ENCODE assay signal across 8 mouse cellular contexts in genomic region chr4:87368413-87369160, GRCm38 (mm10).
DNase-seq lines count a peak whose midpoint lies in the region; ATAC-seq lines count a peak whose summit lies in the region.

No protein-coding gene starts in this region.

- H3K4me3 ChIP-seq in embryonic facial prominence, embryonic 12.5 days, result peak overlapping the region; percentile 40
- H3K4me3 ChIP-seq in heart, embryonic 16.5 days (ENCODE audit: low read length), result peak overlapping the region; percentile 64
- peak overlapping the region; percentile 38 for H3K4me3 ChIP-seq in liver, embryonic 13.5 days (replicated peaks)

- no peaks in the 10 kb centered on the region for H3K36me3 ChIP-seq in embryonic facial prominence, embryonic 12.5 days
- H3K36me3 ChIP-seq in heart, embryonic 16.5 days (ENCODE audit: control insufficient read depth, insufficient read depth), result no peaks in the 10 kb centered on the region
- H3K36me3 ChIP-seq in liver, embryonic 13.5 days, result no peaks in the 10 kb centered on the region

- H3K4me1 ChIP-seq in embryonic facial prominence, embryonic 12.5 days, result peaks cover 37% of the 10 kb centered on the region
- H3K4me1 ChIP-seq in heart, embryonic 16.5 days (ENCODE audit: control insufficient read depth, insufficient read depth, low read length), result peaks cover 15% of the 10 kb centered on the region
- peaks cover 10% of the 10 kb centered on the region for H3K4me1 ChIP-seq in liver, embryonic 13.5 days (replicated peaks)

- peak overlapping the region; percentile 65 for H3K4me2 ChIP-seq in embryonic facial prominence, embryonic 12.5 days (replicated peaks)
- H3K4me2 ChIP-seq in heart, embryonic 16.5 days (ENCODE audit: low read depth, low read length), result peak overlapping the region; percentile 92
- H3K4me2 ChIP-seq in liver, embryonic 13.5 days, result peak overlapping the region; percentile 61

- 5% methylated on average over 20 of the region's 20 CpGs for WGBS in embryonic facial prominence, embryonic 12.5 days
- WGBS in heart, embryonic 16.5 days, result 8% methylated on average over 20 of the region's 20 CpGs
- 11% methylated on average over 20 of the region's 20 CpGs for WGBS in liver, embryonic 13.5 days (ENCODE audit: insufficient replicate concordance)

- ATAC-seq in CD4-positive, CD25-positive, alpha-beta regulatory T cell, adult 4 months, result peak; percentile 62
- ATAC-seq in embryonic facial prominence, embryonic 12.5 days (ENCODE audit: insufficient number of reproducible peaks, insufficient read depth, low FRiP score, low TSS enrichment), result peak; percentile 82
- ATAC-seq in heart, embryonic 16.5 days (replicated peaks; ENCODE audit: extremely low read depth, insufficient read depth, low FRiP score), result peak; percentile 76
- no peak for ATAC-seq in liver, embryonic 13.5 days (ENCODE audit: low read depth)

- peak overlapping the region; percentile 84 for H3K27ac ChIP-seq in embryonic facial prominence, embryonic 12.5 days
- peak overlapping the region; percentile 56 for H3K27ac ChIP-seq in heart, embryonic 16.5 days (ENCODE audit: low read length)
- no peak overlapping the region for H3K27ac ChIP-seq in liver, embryonic 13.5 days

- peak; percentile 69 for DNase-seq in adrenal gland, postnatal 14 days
- DNase-seq in kidney, postnatal 25 days, result peak; percentile 49 to 52
- no peak for DNase-seq in liver, embryonic 13.5 days
- DNase-seq in naive thymus-derived CD4-positive, alpha-beta T cell, adult 2 months (ENCODE audit: low read depth), result peak; percentile 45
- DNase-seq in thymus, postnatal 0 days (ENCODE audit: low spot score), result peak; percentile 71

- peak overlapping the region; percentile 55 for H3K9ac ChIP-seq in embryonic facial prominence, embryonic 12.5 days
- peak overlapping the region; percentile 73 for H3K9ac ChIP-seq in heart, embryonic 16.5 days (ENCODE audit: low read length)
- H3K9ac ChIP-seq in liver, embryonic 13.5 days, result no peak overlapping the region; the same call in 1 of the 2 replicates

- H3K27me3 ChIP-seq in embryonic facial prominence, embryonic 12.5 days, result no peaks in the 10 kb centered on the region
- H3K27me3 ChIP-seq in heart, embryonic 16.5 days (ENCODE audit: control insufficient read depth, insufficient read depth, low read length), result no peaks in the 10 kb centered on the region
- H3K27me3 ChIP-seq in liver, embryonic 13.5 days, result peaks cover 22% of the 10 kb centered on the region

- H3K9me3 ChIP-seq in embryonic facial prominence, embryonic 12.5 days, result no peaks in the 10 kb centered on the region
- H3K9me3 ChIP-seq in heart, embryonic 16.5 days (replicated peaks; ENCODE audit: control insufficient read depth, low read length), result no peaks in the 10 kb centered on the region
- H3K9me3 ChIP-seq in liver, embryonic 13.5 days (replicated peaks), result no peaks in the 10 kb centered on the region
